Mouse (Mus musculus): ENCODE results near the gene Pbx1. TPM values are rescaled to one million over a fixed set of nuclear protein-coding genes. Genes with fewer than 3 reads are reported as not detected.

Pbx1 gene
- polyA plus RNA-seq, 1 experiment from 2014 or later = 78.9 TPM

DNA sequence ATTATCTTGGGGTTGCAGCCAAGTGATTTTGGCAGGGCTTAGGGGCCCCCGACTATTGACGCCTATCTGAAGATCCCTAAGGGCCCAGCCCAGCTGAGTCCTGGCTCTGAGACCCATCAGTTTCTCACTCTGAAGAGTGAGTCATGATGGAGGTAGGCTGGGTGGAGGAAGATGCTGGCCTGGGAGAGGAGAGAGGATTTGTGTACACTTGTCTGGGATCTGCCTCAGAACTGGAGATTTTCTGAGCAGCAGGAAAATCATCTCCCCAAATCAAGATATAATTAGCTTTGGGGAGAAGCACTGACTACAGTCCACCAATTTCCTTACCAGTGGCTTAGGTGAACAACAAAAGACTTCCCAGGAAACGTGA, 103.8 kb downstream of the Pbx1 start:
- WGBS = 32% methylated on average over 3 of the region's 3 CpGs
- peak; percentile 48; the same call in 1 of the 2 replicates for ATAC-seq
- Histone ChIP-seq H3K27me3 (no peaks in the 10 kb centered on the region), H3K9ac (no peak overlapping the region), H3K9me3 (replicated peaks) (no peaks in the 10 kb centered on the region), H3K27ac (peak overlapping the region; percentile 80), H3K4me2 (peak overlapping the region; percentile 45; the same call in 1 of the 2 replicates), H3K36me3 (ENCODE audit: poor library complexity, severe bottlenecking) (peaks cover 1% of the 10 kb centered on the region; the same call in 1 of the 2 replicates), H3K4me1 (peaks cover 93% of the 10 kb centered on the region), H3K4me3 (no peak overlapping the region)

DNA sequence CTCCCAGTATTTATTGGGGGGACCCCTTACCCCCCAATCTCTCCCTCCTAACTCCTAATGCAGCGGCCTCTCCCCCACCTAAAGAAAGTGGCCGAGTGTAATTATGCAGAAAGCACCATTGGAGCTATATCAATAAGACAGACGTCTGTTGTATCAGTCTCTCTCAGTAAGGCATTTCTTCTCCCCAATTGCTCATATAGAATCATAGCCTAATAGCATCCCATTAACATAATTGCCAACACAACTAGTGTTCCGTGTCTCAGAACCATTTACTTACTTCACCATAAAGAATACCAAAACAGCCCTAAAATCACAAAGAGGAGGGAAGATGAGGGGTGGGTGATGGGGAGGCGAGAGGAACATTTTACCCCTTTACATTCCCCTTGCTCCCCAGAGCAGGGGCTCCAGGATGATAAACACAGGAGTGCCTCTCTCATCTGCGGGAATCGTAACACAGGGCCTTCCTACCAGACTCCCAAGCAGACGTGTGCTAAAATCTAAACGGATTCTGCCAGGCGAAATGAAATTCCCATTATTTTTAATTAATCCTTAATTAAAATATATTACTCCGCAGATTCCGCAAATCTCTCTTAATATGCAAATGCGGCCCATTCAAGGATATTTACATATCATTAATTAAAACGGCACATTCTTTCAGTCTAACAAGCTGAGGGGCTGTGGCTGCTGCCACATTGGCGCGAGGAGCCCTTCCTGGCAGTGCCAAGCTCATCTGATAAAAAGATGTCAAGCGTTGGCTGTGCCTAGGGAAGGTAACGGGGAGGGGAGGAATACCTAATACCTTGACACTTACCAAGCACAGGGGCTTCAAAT, 104.5 kb downstream of the Pbx1 start:
- no peaks in the 10 kb centered on the region for H3K9me3 ChIP-seq (replicated peaks)
- H3K9ac ChIP-seq = peak overlapping the region; percentile 21; the same call in 1 of the 2 replicates
- no peak overlapping the region for H3K4me3 ChIP-seq
- peak overlapping the region; percentile 45 for H3K4me2 ChIP-seq
- H3K27me3 ChIP-seq = no peaks in the 10 kb centered on the region
- H3K4me1 ChIP-seq = peaks cover 93% of the 10 kb centered on the region
- peak overlapping the region; percentile 80 for H3K27ac ChIP-seq
- no peaks in the 10 kb centered on the region for H3K36me3 ChIP-seq (ENCODE audit: poor library complexity, severe bottlenecking)
- ATAC-seq = peak; percentile 79
- 18% methylated on average over 18 of the region's 18 CpGs for WGBS

DNA sequence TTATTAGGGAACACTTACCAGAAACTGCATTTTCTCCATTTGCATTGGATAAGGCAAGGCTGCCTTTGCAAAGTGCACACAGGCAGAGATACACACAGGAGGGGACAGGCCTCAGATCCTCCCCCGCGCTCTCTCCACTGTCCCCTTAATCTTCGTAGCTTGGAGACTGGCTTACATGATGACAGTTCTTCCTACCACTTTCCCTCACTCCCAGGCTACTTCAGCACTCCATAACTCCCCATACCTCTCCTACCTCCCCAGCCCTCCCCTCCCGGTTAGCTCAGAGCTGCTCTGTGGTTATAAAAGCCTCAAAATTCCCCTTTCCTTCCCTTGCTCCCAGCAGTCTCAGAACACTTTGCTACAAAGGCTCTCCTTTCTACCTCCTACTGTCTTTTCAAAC, 106.3 kb downstream of the Pbx1 start:
- Histone ChIP-seq H3K27ac (peak overlapping the region; percentile 57), H3K4me2 (no peak overlapping the region), H3K4me1 (peaks cover 76% of the 10 kb centered on the region), H3K36me3 (ENCODE audit: poor library complexity, severe bottlenecking) (no peaks in the 10 kb centered on the region), H3K4me3 (no peak overlapping the region), H3K27me3 (no peaks in the 10 kb centered on the region), H3K9me3 (replicated peaks) (no peaks in the 10 kb centered on the region), H3K9ac (peak overlapping the region; percentile 30)
- no peak for ATAC-seq
- WGBS = 49% methylated on average over 4 of the region's 4 CpGs

DNA sequence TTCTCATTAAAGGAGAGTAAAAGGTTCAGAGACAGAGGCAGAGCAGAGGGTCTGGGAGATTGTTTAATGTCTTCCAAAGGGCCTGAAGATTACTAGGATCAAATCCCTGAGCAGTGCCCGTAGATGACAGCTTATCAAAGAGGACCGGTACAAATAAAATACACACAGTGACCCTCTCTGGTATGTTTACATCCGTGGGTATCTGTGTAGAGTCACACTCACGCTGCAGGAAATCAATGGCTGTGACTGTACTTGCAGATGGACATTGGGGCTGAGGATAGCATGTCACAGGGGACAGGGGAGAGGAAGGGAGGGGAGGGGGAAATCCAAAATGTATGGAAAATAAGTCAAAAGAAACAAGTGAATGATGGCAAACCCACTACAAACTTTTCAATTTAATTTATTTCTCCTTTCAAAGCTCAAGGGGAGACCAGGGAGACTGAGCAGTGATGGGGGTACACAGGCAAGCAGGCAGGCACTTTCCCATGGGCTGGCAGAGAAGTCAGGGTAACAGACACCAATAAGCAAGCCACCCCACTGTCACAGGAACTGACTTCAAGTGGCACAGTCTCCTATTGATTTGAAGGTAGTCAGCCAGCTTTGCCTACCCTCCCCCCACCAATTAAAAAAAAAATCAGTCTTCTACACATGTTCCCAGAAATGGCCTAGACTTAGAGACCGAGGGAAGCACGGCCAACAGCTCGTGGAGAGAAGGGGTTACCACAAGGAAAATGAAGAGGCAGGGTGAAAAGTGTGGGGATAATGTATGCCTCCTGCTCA, 107.6 kb downstream of the Pbx1 start:
- Histone ChIP-seq H3K27ac (peak overlapping the region; percentile 23; the same call in 1 of the 2 replicates), H3K4me2 (no peak overlapping the region), H3K4me1 (peaks cover 76% of the 10 kb centered on the region), H3K9ac (no peak overlapping the region), H3K9me3 (replicated peaks) (no peaks in the 10 kb centered on the region), H3K27me3 (no peaks in the 10 kb centered on the region), H3K4me3 (no peak overlapping the region), H3K36me3 (ENCODE audit: poor library complexity, severe bottlenecking) (no peaks in the 10 kb centered on the region)
- 33% methylated on average over 7 of the region's 7 CpGs for WGBS
- ATAC-seq = no peak

DNA sequence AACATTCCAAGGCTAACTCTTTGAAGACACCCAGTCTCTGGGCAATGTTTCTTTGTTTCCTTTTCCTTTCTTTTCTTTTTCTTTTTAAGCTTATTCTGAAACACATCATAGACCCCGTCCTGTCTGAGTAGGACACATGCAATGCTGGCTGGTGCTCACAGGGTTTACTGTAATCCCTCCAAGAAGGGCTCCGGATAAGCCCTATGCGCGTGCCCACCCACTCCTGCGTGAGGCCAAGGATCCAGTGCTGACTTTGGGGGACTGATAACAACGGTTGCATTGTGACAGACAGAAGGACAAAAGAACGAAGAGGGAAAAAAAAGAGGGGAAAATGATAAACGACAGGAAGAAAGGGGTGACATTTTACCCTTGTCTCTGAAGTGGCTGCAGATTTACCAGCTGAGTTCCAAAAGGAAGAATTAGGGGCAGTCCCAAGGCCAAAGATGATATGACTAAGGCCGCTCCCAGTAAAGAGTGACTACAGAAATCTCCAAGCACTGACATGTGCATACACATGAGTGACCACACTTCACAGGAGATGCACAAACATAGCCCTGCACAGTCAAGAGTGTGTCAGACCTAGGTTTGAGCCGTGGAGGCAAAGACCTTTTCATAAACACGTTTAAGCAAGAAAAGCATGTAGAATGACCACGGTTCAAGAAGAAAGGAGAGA, 108.5 kb downstream of the Pbx1 start:
- Histone ChIP-seq H3K4me1 (peaks cover 78% of the 10 kb centered on the region), H3K27me3 (no peaks in the 10 kb centered on the region), H3K9ac (no peak overlapping the region), H3K36me3 (ENCODE audit: poor library complexity, severe bottlenecking) (no peaks in the 10 kb centered on the region), H3K27ac (peak overlapping the region; percentile 2; the same call in 1 of the 2 replicates), H3K4me3 (no peak overlapping the region), H3K4me2 (no peak overlapping the region), H3K9me3 (replicated peaks) (no peaks in the 10 kb centered on the region)
- ATAC-seq = no peak
- 57% methylated on average over 12 of the region's 12 CpGs for WGBS

DNA sequence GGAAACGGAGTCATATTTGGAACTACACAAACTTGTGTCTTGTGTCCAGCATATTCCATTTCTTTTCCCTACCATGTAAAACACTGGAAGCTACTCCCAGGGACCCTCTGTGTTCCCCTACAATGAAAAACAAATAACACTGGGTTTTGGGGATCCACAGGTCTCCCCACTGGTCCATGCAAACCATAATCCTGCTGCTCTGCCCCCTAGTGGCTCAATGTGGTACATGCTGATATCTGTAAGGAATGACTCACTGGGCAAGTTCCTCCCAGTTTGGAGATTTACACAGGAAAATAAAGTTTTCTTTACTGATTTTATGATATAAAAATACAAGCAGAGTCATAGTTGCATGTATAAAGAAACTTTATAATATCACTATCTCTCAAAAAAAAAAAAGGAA, 109.2 kb downstream of the Pbx1 start:
- 100% methylated on average over 1 of the region's 1 CpGs for WGBS
- ATAC-seq = no peak
- H3K4me1 ChIP-seq = peaks cover 75% of the 10 kb centered on the region

DNA sequence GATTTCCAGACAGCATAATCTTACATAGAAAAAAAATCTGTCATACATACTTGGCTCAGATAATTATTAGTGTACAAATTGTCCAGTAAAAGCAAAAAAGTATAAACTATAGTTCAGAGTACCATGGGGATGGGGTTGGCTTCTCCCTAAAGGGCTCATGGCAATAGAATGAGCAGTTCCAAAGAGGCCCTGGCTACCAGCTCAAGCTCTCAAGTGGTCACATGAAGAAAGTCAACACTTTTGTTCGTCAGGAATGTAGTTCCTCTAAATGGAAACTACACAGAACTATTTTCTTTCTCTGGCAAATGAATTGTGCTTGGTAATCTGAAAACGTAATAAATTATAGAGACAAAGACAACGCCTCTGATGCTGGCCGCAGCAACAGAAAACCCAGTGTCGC, 112.4 kb downstream of the Pbx1 start:
- no peak for ATAC-seq
- Histone ChIP-seq H3K27me3 (no peaks in the 10 kb centered on the region), H3K9me3 (replicated peaks) (no peaks in the 10 kb centered on the region), H3K4me1 (peaks cover 46% of the 10 kb centered on the region), H3K36me3 (ENCODE audit: poor library complexity, severe bottlenecking) (no peaks in the 10 kb centered on the region), H3K4me2 (no peak overlapping the region), H3K4me3 (no peak overlapping the region), H3K27ac (no peak overlapping the region), H3K9ac (no peak overlapping the region)
- 75% methylated on average over 5 of the region's 5 CpGs for WGBS

More for the DNA sequence above, 109.2 kb downstream of the Pbx1 start:
- Histone ChIP-seq H3K27ac (no peak overlapping the region), H3K9me3 (replicated peaks) (no peaks in the 10 kb centered on the region), H3K4me2 (no peak overlapping the region), H3K36me3 (ENCODE audit: poor library complexity, severe bottlenecking) (no peaks in the 10 kb centered on the region), H3K27me3 (no peaks in the 10 kb centered on the region), H3K9ac (no peak overlapping the region), H3K4me3 (no peak overlapping the region)

DNA sequence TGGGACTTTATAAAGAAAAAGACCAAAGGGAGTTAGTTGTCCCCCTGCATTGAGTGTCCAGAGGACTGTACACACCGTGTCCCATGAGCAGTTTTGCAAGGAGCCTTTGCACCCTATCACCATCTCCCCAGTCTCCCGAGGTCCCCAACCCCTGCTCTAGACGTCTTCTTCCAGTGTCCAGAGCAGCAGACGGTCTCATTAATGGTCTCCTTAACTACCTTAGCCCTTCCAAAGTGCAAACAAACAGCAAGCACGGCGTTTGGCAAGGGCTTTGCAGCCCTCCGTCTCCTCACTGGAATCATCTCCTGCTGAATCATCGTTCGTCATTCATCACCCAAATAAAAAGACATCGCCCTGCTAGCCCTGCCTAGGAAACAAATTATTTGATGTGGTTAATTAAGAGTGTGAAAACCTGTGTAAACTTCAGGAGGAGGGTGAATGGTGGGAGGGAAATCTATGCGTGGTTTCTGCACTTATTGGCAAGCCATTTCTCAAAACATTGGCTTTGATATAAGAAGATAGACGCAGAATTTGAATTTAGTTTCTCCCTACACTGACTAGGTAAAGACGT, 113.1 kb downstream of the Pbx1 start:
- H3K9me3 ChIP-seq (replicated peaks) = no peaks in the 10 kb centered on the region
- no peaks in the 10 kb centered on the region for H3K27me3 ChIP-seq
- peaks cover 39% of the 10 kb centered on the region for H3K4me1 ChIP-seq
- no peak overlapping the region for H3K4me3 ChIP-seq
- no peaks in the 10 kb centered on the region for H3K36me3 ChIP-seq (ENCODE audit: poor library complexity, severe bottlenecking)
- H3K27ac ChIP-seq = peak overlapping the region; percentile 27
- no peak overlapping the region for H3K9ac ChIP-seq
- WGBS = 46% methylated on average over 13 of the region's 13 CpGs
- ATAC-seq = no peak
- H3K4me2 ChIP-seq = peak overlapping the region; percentile 1; the same call in 1 of the 2 replicates

DNA sequence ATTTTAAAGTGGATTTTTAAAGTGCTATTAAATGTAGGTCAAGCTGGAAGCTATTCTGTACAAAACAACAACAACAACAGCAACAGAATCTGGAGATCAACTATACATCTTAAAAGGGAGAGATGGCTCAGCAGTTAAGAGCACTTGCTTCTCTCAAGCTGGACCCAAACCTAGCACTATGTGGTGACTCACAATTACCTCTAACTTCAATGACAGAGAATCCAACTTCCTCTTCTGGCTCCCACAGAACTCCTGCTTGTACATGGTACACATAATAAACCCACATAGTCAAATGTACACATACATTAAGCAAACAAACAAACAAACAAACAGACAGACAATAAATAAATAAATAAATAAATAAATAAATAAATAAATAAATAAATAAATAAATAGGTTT, 118.3 kb downstream of the Pbx1 start:
- Histone ChIP-seq H3K4me1 (peaks cover 36% of the 10 kb centered on the region), H3K4me2 (no peak overlapping the region), H3K27ac (no peak overlapping the region), H3K9me3 (replicated peaks) (no peaks in the 10 kb centered on the region), H3K36me3 (ENCODE audit: poor library complexity, severe bottlenecking) (no peaks in the 10 kb centered on the region), H3K4me3 (no peak overlapping the region), H3K27me3 (no peaks in the 10 kb centered on the region), H3K9ac (no peak overlapping the region)
- ATAC-seq = no peak

DNA sequence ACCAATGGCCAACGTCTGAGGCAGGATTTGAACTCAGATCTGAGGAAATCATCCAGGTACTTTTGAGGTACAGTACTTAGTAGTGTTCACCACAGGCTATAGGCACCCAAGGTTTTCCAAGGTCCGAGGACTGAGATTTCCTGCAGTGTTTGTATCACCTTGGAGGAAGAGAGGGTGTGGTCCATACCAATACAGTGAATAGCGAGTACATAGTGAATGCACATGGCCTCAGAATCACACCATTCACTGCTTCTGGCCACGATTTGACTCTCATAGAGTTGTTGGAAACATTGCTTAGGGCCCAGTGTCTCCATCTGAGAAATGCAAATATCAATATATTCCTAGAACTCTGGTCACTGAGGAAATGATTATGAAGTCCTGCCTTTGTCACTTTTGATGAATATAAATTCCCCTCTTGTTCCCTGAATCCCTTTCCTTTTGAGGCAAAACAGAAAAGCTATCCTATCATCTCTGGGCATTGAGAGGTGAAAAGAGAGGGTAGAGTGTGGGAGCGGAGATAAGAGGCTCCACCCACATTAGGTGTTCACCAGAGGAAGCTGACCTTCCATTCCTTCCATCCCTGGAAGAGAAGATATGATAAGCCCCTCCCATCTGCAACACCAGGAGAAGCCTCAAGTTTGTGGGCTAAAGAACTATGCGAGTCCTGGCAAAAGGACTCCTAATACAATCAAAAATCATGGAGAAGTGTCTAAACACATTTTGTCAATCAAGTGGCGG, 119.2 kb downstream of the Pbx1 start:
- WGBS = 92% methylated on average over 7 of the region's 7 CpGs
- Histone ChIP-seq H3K27me3 (no peaks in the 10 kb centered on the region), H3K4me1 (peaks cover 39% of the 10 kb centered on the region), H3K9ac (no peak overlapping the region), H3K36me3 (ENCODE audit: poor library complexity, severe bottlenecking) (no peaks in the 10 kb centered on the region), H3K4me2 (no peak overlapping the region), H3K4me3 (no peak overlapping the region), H3K27ac (no peak overlapping the region), H3K9me3 (replicated peaks) (no peaks in the 10 kb centered on the region)
- no peak for ATAC-seq

DNA sequence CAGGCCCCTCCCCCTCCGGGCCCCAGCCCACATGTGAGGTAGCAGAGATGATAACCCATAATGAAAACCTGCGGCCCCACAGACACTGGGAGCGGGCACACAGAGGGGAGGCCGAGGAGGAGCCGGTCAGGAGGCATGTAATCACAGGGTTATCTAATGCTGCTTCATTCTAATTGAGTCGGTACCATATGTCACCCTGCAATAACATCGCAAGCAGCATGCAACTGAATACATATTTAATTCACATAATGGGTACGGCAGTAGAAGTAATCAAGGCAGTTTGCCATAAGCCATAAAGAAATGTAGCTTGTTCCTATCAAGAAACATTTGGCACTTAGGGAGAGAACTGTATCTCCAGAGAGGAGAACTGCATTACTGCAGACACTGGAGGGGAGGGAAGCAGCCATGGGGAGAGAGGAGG, 123.0 kb downstream of the Pbx1 start:
- Histone ChIP-seq H3K9me3 (replicated peaks) (no peaks in the 10 kb centered on the region), H3K9ac (no peak overlapping the region), H3K27me3 (no peaks in the 10 kb centered on the region), H3K4me1 (peaks cover 49% of the 10 kb centered on the region), H3K4me3 (no peak overlapping the region), H3K27ac (peak overlapping the region; percentile 62), H3K4me2 (no peak overlapping the region), H3K36me3 (ENCODE audit: poor library complexity, severe bottlenecking) (no peaks in the 10 kb centered on the region)
- peak; percentile 52; the same call in 1 of the 2 replicates for ATAC-seq
- WGBS = 62% methylated on average over 8 of the region's 8 CpGs

Data from forebrain, embryonic 13.5 days (tissue).